Mouse (Mus musculus) thymus, adult 2 months (tissue): ENCODE measurements around the gene Trak1.

Source experiments
- CTCF ChIP-seq: fragments of 200-500 bp; IDR thresholded peaks from 2 replicates; pipeline ENCODE4 v1.5.1; 2012; ENCODE audit warnings: mild to moderate bottlenecking, control low read depth, low read length, moderate library complexity, borderline replicate concordance; ENCODE audit not compliant: control insufficient read depth, poor library complexity, insufficient read depth; ENCODE audit errors: extremely low read depth
- POLR2A ChIP-seq: fragments of 200-500 bp; IDR thresholded peaks from 2 replicates; pipeline ENCODE4 v1.6.1; 2012; ENCODE audit warnings: mild to moderate bottlenecking, low read length, control low read depth, moderate library complexity; ENCODE audit not compliant: control insufficient read depth, poor library complexity, insufficient read depth; ENCODE audit errors: extremely low read depth

DNA sequence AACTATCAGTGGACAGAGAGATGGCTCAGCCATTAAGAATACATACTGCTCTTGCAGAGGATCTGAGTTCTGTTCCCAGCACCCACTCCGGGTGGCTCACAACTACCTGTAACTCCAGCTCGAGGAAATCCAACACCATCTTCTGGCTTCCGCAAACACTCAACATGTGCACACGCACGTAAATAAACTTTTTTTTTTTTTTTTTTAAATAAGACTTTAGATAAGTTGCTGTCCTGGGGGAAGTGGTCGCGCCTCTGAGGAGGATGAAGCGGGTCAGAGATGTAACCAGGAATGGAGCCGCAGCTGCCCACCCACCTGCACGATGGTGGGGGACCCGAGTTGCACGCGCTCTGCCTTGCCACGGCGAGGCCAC, 20.6 kb upstream of the Trak1 start:
- no peak for TF ChIP-seq CTCF
- no peak for TF ChIP-seq POLR2A
